Mouse (Mus musculus) embryonic stem cell, embryonic (primary cell): Measurements from ENCODE around the gene Ehd2.

ENCODE experiments used
- CTCF ChIA-PET, 4 experiments: fragments of 300-600 bp in 2 of 4; fragments of 350-600 bp in 2 of 4; sonication (Branson Sonifier 250); formaldehyde crosslinking; loops; one replicate each; lab custom pipeline; 2022; ENCODE audit warnings: inconsistent platforms in 2 of 4; lab: Charles Lee
- POLR2A ChIA-PET, 4 experiments: fragments of 300-600 bp in 2 of 4; fragments of 350-600 bp in 2 of 4; sonication (Branson Sonifier 250); formaldehyde crosslinking; loops; one replicate each; lab custom pipeline; 2022; ENCODE audit warnings: antibody characterized with exemption in 4 of 4, inconsistent platforms in 1 of 4; lab: Charles Lee

The Ehd2 gene

DNA sequence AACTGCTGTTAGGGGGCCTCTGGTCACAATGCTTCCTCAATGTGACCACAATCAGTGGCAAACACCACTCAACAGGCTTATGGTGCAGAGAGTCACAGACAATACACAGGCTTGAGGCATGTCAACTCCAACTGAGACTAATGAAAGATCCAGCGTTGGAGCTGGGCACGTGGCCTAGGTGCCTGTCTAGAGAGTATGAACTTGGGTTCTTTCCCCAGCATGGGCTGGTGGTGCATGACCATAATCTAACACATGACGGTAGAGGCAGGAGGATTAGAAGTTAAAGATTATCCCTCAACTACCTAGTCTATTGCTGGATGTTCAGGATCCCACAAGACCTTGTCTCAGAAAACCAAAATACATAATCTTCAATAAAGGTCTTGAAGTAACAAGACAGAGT lies 24.4 kb upstream of the Ehd2 start:
- ChIA-PET POLR2A (interaction anchor here in 1 of 4 experiments (0.9 to 2.3 kb wide), 2 partner anchors 13 kb away, joined by 3 to 7 read pairs; no protein-coding TSS in a partner anchor), CTCF (no interaction called here)

DNA sequence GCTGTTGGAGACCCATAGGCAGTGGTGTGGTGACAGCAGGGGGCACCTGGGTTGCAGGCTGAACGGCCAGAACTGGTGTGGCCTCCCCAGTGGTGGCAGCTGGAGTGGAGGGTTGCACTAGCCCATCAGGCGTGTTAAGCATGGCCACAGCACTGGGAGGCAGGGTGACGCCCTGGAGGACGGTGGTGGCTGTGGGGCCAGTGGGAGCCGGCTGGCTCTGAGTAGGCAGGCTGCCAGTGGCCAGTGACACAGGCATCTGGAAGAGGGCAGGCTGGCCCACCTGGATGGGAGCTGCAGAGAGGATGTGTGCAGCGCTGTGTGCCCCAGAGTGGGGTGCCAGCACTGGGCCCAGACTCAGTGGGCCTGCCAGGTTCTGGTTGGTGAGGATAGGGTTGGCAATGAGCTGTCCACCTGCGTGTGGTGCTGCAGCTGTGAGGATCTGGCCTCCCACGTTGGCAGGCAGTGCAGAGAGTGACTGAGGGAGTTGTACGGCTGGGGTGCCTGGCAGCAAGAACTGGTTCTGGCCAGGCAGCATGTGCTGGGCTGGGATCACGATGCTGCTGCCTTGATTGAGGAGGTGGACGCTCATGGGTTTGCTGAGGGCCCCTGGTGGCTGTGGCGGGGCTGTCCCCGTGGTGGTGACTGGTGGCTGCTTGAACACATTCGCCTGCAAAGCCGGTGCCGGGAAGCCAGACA lies 20.4 kb upstream of the Ehd2 start:
- CTCF ChIA-PET = interaction anchor here in 2 of 4 experiments (0.6 to 2.9 kb wide), 5 partner anchors 13 to 350 kb away, joined by 3 to 14 read pairs (median 3); no protein-coding TSS in a partner anchor
- POLR2A ChIA-PET = interaction anchor here in 2 of 4 experiments (1.0 to 2.0 kb wide), 3 partner anchors 16 to 142 kb away, joined by 3 to 6 read pairs (median 5); partner anchors contain the start of genes Bicra (in 1 of the 2) and Slc8a2 (in 1 of the 2)

DNA sequence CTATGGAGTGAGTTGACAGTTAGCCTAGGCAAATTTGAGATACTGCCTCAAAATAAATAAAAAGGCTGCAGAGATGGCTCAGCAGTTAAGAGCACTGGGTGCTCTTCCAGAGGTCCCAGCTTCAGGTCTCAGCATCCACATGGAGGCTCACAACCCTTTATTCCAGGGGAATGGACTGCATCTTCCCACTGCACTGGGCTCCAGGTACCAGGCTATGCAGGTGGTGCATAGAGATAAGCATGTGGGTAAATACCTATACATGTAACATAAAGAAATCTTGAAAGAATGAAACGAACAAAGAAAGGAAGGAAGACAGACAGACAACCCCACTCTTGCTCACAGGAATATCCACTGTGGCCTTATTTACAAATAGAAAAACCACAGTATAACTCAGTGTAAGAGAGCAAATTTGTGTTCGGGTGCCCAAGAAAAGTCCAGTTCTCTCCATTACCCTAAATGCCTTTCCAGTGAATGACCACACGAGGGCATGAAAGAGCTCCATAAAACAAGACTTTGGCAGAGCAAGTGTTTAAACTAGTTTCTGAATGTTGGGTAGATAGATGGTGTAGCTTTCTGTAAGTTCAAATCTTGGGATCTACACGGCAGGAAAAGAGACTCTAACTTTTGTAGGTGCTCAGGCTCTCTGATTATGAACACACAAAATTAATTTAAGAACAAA lies 15.5 kb upstream of the Ehd2 start:
- ChIA-PET CTCF (interaction anchor here (0.6 to 5.4 kb wide), 47 partner anchors 8 to 206 kb away, joined by 3 to 67 read pairs (median 4); partner anchors contain the start of genes Bicra (in 1 of the 4), Ehd2 (in 1 of the 4), Meis3 (in 1 of the 4) and Slc8a2 (in 1 of the 4)), POLR2A (interaction anchor here (0.6 to 3.2 kb wide), 27 partner anchors 8 to 290 kb away, joined by 3 to 21 read pairs (median 3); partner anchors contain the start of genes Napa (in 2 of the 4), Bicra (in 1 of the 4), Inafm1 (in 1 of the 4) and Kptn (in 1 of the 4))

DNA sequence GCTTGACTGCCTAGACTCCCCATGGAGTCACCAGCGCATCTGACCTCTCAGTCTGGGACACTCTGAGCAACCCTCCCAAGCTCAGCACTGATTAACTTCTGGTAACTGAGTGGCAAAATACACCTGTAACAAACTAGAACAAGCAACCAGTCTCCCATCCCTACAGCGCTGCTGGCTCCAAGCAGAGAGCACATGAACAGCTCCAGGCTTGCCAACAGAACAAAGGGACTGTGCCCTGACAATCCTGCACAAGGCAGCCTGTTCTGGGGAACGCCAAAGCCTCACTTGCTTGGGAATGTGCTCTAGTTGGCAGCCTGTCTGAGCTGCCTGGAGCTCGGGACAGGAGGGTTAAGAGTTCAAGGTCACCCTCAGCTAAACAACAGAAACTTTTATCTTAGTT lies 14.2 kb upstream of the Ehd2 start:
- POLR2A ChIA-PET = interaction anchor here (0.6 to 3.2 kb wide), 27 partner anchors 9 to 774 kb away, joined by 3 to 21 read pairs (median 4); partner anchors contain the start of genes Bicra (in 1 of the 4), Ehd2 (in 1 of the 4), Inafm1 (in 1 of the 4) and Kptn (in 1 of the 4)

DNA sequence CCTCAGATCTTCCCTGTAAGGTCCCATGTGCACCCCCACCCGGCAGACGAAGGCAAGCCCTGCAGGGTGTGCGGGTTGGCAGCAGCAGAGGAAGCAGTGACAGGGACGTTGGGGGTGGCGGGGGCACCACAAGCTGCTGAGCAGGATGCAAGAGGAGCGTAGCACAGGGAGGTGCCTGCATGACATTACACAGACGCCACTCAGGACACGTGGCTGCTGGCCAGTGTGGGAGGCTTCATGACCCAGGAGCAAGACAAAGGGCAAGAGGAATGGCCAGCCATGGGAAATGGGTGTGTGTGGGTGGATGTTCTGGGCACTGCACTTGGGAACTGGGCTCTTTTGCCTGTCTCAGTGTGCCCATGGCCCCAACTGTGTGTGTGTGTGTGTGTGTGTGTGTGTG lies 12.9 kb upstream of the Ehd2 start:
- POLR2A ChIA-PET = interaction anchor here in 1 of 4 experiments (1.2 kb wide), 1 partner anchor 58 kb away, joined by 4 read pairs; no protein-coding TSS in a partner anchor
- CTCF ChIA-PET = interaction anchor here in 1 of 4 experiments (1.3 kb wide), 1 partner anchor 50 kb away, joined by 5 read pairs; no protein-coding TSS in a partner anchor

More for the DNA sequence above, 14.2 kb upstream of the Ehd2 start:
- CTCF ChIA-PET = interaction anchor here (0.6 to 5.4 kb wide), 21 partner anchors 9 to 390 kb away, joined by 3 to 67 read pairs (median 5); partner anchors contain the start of genes Bicra (in 1 of the 4), Ehd2 (in 1 of the 4) and Zfp541 (in 1 of the 4)

DNA sequence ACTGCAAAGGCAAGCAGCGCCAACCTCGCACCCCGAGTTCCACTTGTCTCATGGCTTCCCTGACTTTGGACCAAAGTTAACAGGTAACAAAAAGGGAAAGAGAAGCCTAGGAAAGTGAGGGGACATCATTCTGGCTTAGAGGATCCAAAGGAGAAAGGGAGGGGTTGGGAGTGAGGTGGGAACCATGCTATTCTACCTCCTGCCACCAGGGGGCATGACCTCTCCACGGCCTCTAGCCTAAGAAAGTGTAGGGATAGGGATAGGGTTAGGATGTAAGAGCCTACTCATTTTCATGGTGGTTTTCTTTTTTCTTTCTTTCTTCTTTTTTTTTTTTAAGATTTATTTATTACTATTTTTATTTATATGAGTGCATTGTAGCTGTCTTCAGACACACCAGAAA lies 8.5 kb upstream of the Ehd2 start:
- ChIA-PET POLR2A (interaction anchor here in 3 of 4 experiments (1.1 to 2.4 kb wide), 10 partner anchors 28 to 79 kb away, joined by 3 to 9 read pairs (median 4); partner anchors contain the start of gene Bicra (in 1 of the 3)), CTCF (interaction anchor here (0.5 to 4.2 kb wide), 21 partner anchors 8 to 287 kb away, joined by 3 to 30 read pairs (median 7); partner anchors contain the start of genes Bicra (in 1 of the 4) and Ehd2 (in 1 of the 4))

DNA sequence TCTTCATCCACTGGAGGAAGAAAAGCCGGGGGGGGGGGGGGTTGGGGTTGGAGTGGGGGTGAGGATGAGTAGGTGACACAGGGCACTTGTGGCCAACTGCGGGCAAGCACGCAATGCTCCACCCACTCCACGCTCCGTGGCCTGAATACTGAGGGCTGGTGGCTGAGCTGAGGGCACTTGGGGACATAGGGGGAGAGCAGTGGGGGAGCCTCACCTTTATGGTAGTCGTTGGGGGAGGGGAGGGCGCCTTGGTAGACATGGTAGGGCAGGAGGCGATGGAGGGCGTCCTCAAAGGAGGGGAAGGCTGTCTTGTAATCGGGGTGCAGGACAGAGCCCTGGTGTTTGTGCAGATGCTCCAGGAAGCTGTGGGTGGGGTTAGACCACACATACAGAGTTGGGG lies 8.1 kb upstream of the Ehd2 start:
- ChIA-PET POLR2A (interaction anchor here in 2 of 4 experiments (1.1 to 2.4 kb wide), 11 partner anchors 8 to 124 kb away, joined by 3 to 9 read pairs (median 4); partner anchors contain the start of gene Bicra (in 1 of the 2)), CTCF (interaction anchor here (0.6 to 4.2 kb wide), 31 partner anchors 8 to 298 kb away, joined by 3 to 30 read pairs (median 5); partner anchors contain the start of genes Bicra (in 1 of the 4), Ehd2 (in 1 of the 4) and Inafm1 (in 1 of the 4))

DNA sequence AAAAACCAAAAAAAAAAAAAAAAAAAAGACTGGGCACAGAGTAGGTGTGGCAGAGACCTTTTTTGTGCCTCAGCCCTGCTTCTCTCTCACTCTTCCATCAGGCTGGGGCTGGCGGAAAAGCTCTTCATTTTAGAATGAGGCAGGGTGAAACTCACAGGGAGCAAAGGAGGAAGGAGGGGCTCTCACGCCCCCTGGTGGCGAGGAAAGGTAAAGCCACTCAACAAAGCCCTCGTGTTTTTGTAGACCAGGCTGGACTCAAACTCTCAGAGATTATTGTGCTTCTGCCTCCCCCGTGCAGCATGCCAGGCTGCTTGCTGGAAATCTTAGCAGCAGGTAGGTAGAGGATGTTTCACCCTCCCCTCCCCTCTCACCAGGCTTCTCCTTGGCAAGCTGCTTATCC lies 7.3 kb upstream of the Ehd2 start:
- ChIA-PET POLR2A (interaction anchor here in 2 of 4 experiments (0.5 to 2.4 kb wide), 13 partner anchors 8 to 155 kb away, joined by 3 to 9 read pairs (median 3); partner anchors contain the start of genes Bicra (in 1 of the 2) and Napa (in 1 of the 2)), CTCF (interaction anchor here (0.6 to 4.2 kb wide), 68 partner anchors 8 to 298 kb away, joined by 3 to 30 read pairs (median 4); partner anchors contain the start of genes Bicra (in 2 of the 4), Inafm1 (in 1 of the 4), Napa (in 1 of the 4) and Slc8a2 (in 1 of the 4))

DNA sequence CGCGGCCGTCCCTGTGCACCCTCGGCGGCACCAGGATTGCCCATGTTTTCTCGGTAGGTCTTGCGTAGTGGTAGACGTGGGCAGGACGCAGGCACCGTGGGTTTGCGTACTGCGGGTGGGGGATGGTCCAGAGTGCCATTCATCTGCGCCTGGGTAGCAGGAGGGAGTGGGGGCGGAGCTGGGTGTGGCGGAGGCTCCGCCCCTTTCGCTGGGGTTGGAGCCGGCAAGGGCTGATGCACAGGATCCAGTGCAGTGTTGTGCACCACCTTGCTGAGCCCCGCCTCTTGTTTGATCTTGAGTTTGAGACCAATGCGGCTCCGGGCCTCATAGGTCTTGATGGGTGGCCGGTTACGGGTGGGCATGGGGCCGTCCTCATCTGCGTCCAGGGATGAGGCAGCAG lies 4.9 kb upstream of the Ehd2 start:
- ChIA-PET POLR2A (interaction anchor here in 3 of 4 experiments (0.7 to 2.0 kb wide), 18 partner anchors 10 to 202 kb away, joined by 3 to 10 read pairs (median 4); partner anchors contain the start of genes Meis3 (in 1 of the 3), Napa (in 1 of the 3) and Slc8a2 (in 1 of the 3)), CTCF (interaction anchor here (0.5 to 2.3 kb wide), 23 partner anchors 8 to 291 kb away, joined by 3 to 13 read pairs (median 5); no protein-coding TSS in a partner anchor)

DNA sequence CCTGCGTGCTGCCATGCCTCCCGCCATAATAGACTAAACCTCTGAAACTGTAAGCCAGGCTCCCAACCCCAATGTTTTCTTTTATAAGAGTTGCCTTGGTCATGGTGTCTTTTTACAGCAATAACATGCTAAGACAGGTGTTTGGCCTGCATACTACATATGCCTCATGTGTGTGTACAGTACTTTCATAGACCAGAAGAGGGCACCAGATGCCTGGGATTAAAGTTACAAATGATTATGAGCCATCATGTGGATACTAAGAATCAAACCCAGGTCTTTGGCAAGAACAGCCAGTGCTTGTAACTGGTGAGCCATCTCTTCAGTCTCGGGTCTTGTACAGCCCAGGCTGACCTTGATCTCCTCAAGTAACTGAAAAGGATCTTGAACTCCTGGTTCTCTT lies 2.3 kb upstream of the Ehd2 start:
- CTCF ChIA-PET = interaction anchor here in 3 of 4 experiments (0.7 to 7.0 kb wide), 8 partner anchors 12 to 191 kb away, joined by 3 to 76 read pairs (median 3); no protein-coding TSS in a partner anchor
- POLR2A ChIA-PET = interaction anchor here in 2 of 4 experiments (1.0 to 1.4 kb wide), 3 partner anchors 12 to 35 kb away, joined by 3 to 4 read pairs (median 3); no protein-coding TSS in a partner anchor

DNA sequence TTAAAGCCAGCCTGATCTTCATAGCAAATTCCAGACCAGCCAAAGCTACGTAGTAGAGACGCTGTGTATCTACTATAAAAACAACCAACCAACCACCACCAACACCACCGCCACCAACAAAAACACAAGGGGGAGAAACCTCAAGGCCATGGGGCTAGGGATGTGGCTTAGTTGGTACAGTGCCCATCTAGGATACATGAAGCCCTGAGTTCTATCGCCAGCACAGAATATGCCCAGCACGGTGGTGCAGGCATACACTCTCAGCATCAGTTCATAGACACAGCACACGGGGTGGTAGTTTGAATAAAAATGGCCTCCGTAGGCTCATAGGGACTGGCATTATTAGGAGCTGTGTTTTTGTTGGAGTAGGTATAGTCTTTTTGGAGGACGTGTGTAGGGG lies 955 bp upstream of the Ehd2 start:
- CTCF ChIA-PET = interaction anchor here in 3 of 4 experiments (0.7 to 7.0 kb wide), 19 partner anchors 11 to 161 kb away, joined by 3 to 76 read pairs (median 8); partner anchors contain the start of genes Napa (in 1 of the 3) and Slc8a2 (in 1 of the 3)
- POLR2A ChIA-PET = interaction anchor here (0.6 to 6.0 kb wide), 8 partner anchors 15 to 188 kb away, joined by 3 to 53 read pairs (median 4); no protein-coding TSS in a partner anchor

DNA sequence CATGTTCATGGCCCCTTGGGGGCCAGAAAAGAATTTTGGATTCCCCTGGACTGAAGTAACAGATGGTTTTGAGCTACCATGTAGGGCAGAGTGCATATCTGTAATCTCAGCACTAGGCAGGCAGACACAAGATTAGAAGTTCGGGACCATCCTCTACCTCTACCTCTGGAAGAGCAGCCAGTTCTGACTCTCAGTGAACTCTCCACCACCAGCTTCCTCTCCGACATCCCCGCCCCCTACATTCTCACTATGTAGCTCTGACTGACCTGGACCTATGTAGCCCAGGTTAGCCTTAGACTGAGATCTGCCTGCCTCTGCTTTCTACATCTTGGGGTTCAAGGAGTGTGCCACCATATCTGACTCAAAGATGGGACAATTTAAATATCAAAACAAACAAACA lies 878 bp downstream of the Ehd2 start:
- ChIA-PET POLR2A (interaction anchor here in 2 of 4 experiments (0.6 to 6.0 kb wide), 5 partner anchors 8 to 84 kb away, joined by 3 to 53 read pairs (median 5); partner anchors contain the start of genes Crxos (in 1 of the 2) and Nop53 (in 1 of the 2)), CTCF (interaction anchor here in 3 of 4 experiments (0.5 to 7.0 kb wide), 13 partner anchors 8 to 131 kb away, joined by 3 to 76 read pairs (median 8); partner anchors contain the start of gene Napa (in 1 of the 3))

DNA sequence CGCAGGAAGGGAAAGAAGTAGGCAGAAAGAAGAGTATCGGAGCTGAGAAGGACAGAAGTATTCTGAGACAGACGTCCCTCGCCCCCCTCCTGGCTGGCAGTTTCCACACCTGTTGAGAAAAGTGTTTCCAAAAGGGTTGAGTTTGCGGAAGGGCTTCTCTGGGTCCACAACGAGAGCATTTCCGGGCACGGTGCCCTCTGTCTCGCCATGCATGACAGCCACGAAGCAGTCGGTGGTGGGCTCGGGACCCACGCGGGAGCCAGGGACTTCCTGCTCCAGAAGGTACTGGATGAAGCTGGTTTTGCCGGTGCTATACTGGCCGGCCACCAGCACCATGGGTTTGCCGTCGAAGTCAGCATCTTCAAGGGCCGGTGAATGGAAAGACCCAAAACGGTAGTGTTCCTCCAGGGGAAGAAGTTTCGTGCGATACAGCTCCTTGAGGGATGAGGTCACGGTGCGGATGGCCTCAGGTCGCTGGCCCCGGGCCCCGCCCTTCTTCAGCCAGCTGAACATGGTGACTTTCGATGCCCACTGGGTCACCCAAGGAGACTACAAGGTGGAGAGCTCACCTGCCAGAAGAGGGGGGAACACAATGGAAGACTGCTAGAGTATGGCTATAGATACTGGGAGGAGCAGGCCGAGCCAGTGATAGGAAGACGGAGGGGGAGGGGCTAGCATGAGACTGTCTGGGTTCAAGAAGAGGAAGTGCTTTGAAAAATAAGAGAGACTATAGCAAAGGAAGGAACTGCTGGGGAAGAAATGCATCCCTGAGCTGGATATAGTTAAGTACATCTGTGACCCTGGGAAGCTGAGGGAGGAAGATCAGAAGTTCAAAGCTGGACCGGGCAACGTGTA lies 3.3 kb downstream of the Ehd2 start:
- ChIA-PET CTCF (interaction anchor here in 3 of 4 experiments (0.6 to 7.0 kb wide), 13 partner anchors 8 to 883 kb away, joined by 3 to 76 read pairs (median 5); partner anchors contain the start of gene Slc8a2 (in 1 of the 3)), POLR2A (interaction anchor here in 3 of 4 experiments (0.6 to 6.0 kb wide), 5 partner anchors 11 to 30 kb away, joined by 3 to 53 read pairs (median 3); no protein-coding TSS in a partner anchor)

DNA sequence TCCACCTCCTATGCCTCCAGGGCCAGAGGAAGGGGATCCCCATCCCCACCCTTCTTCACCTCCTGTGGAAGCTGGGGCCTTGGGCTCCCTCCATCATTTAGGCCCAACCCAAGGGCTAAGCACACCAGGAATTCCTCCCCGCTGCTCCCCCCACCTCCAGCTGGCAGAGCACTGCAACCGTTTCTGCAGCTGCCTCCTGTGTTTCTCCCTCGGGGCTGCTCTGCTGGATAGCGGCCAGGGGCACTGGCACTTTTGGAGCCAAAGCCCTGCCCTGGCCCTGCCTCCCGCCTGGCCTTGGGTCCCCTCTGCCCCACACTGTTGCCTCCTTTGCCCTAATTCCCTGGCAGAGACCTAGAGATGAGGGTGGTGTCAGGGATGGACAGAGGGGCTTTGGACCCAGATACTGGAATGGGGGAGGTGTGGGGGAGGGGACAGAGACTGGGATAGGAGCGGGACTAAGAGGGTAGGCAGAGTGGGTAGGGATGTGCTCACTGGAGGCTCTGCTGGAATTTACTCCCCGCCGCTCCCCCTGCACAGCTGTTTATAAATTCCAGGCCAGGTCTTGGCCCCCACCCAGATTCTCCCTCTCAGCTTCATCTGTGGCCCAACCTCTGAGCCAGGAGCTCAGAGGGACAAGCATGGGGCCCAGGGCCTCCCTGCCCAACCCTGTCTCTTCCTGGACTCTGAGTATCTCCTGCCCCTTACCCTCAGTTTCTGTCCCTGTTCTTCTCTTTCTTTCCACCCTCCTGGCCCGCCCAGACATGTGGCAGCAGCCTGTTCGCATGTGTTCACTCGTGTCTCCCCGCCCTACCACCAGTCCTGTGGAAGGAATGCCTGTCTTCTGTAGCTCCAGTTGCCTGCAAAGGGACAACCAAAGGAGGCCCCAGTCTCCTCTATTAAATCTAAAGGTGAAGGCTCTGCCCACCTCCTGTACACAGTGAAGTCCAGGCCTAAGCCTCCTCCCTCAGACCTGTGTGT lies 4.8 kb downstream of the Ehd2 start:
- ChIA-PET CTCF (interaction anchor here in 3 of 4 experiments (0.5 to 6.5 kb wide), 10 partner anchors 9 to 212 kb away, joined by 3 to 62 read pairs (median 4); partner anchors contain the start of genes Kptn (in 1 of the 3) and Meis3 (in 1 of the 3)), POLR2A (interaction anchor here in 3 of 4 experiments (1.0 to 6.0 kb wide), 3 partner anchors 10 to 13 kb away, joined by 3 to 53 read pairs (median 4); no protein-coding TSS in a partner anchor)
